Mouse (Mus musculus) hindlimb bud, embryonic 11.5 days (tissue): Measurements from ENCODE around the gene Ndufa12.

Experiments used
- DNase-seq: peaks from one replicate; pipeline ENCODE4 v3.0.0-alpha.2; 2012; ENCODE audit warnings: low read depth, low spot score; ENCODE audit errors: extremely low spot score

Gene Ndufa12

GRCm38 (mm10) chr10:94225026-94225750 is 26.7 kb downstream of the Ndufa12 start:
- DNase-seq, result no peak

- DNase-seq, result no peak
Observed at GRCm38 (mm10) chr10:94230172-94230981, 31.9 kb downstream of the Ndufa12 start.

- no peak for DNase-seq
Observed at GRCm38 (mm10) chr10:94231025-94231424, 32.5 kb downstream of the Ndufa12 start.

- DNase-seq, result no peak
Observed at GRCm38 (mm10) chr10:94235200-94235599, 36.7 kb downstream of the Ndufa12 start.

- no peak for DNase-seq
Observed at GRCm38 (mm10) chr10:94241346-94241745, 42.8 kb downstream of the Ndufa12 start.

GRCm38 (mm10) chr10:94247748-94248349 is 49.3 kb downstream of the Ndufa12 start:
- no peak for DNase-seq

- no peak for DNase-seq
Observed at GRCm38 (mm10) chr10:94249575-94250456, 51.3 kb downstream of the Ndufa12 start.

- no peak for DNase-seq
Observed at GRCm38 (mm10) chr10:94253260-94253807, 54.8 kb downstream of the Ndufa12 start.

GRCm38 (mm10) chr10:94254766-94255165 is 56.2 kb downstream of the Ndufa12 start:
- DNase-seq, result no peak

- no peak for DNase-seq
Observed at GRCm38 (mm10) chr10:94255744-94256143, 57.2 kb downstream of the Ndufa12 start.

- no peak for DNase-seq
Observed at GRCm38 (mm10) chr10:94256518-94256917, 58.0 kb downstream of the Ndufa12 start.

GRCm38 (mm10) chr10:94260544-94260943 is 62.0 kb downstream of the Ndufa12 start:
- no peak for DNase-seq

- no peak for DNase-seq
Observed at GRCm38 (mm10) chr10:94262646-94263045, 64.1 kb downstream of the Ndufa12 start.

- no peak for DNase-seq
Observed at GRCm38 (mm10) chr10:94263211-94263610, 64.7 kb downstream of the Ndufa12 start.

- DNase-seq, result no peak
Observed at GRCm38 (mm10) chr10:94265656-94266542, 67.4 kb downstream of the Ndufa12 start.
